Mouse (Mus musculus): ENCODE measurements at regions not wholly inside any gene's neighbourhood (a gene's known extent, or its start where the extent isn't known, plus 50 kb on each side); places are given as distances from the start of the nearest gene placed in this dataset.

DNA sequence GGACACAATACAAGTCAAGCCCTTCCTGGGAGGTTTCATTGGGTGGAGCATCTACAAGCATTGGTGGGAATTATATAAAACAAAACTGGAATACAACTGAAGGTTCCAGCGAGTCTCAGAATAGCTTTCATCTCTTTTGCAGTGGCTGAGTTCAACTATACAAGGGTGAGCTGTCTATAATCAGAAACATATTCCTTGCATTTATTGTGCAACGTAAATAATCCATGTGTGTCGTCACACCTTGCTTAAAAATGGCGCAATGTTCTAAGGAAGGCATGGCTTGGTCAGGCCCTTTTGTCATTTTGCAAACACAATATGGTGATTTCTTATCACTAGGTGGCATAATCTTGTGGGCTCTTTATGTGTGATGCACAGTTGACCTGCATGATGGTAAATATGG, 320.8 kb upstream of the Sox11 start:
- H3K4me3 ChIP-seq (ENCODE audit: low read depth, low read length), result no peak overlapping the region
- H3K9ac ChIP-seq (ENCODE audit: low read length), result no peak overlapping the region
- no peaks in the 10 kb centered on the region for H3K9me3 ChIP-seq (ENCODE audit: control insufficient read depth, low read length)
- DNase-seq (ENCODE audit: low spot score, missing footprints) (peak; percentile 69), ATAC-seq (ENCODE audit: low FRiP score) (no peak)
- no peaks in the 10 kb centered on the region for H3K27me3 ChIP-seq (ENCODE audit: control insufficient read depth, insufficient read depth, low read length)
- H3K27ac ChIP-seq (ENCODE audit: low read depth, low read length), result no peak overlapping the region
- H3K4me1 ChIP-seq (ENCODE audit: control insufficient read depth, insufficient read depth, low read length), result no peaks in the 10 kb centered on the region
- 92% methylated on average over 4 of the region's 4 CpGs for WGBS
- H3K36me3 ChIP-seq (ENCODE audit: control insufficient read depth, insufficient read depth, low read length), result no peaks in the 10 kb centered on the region
- no peak overlapping the region for H3K4me2 ChIP-seq

GRCm38 (mm10) chr12:27662723-27663122, 320.3 kb upstream of the Sox11 start:
- Histone ChIP-seq H3K9ac (ENCODE audit: low read length) (no peak overlapping the region), H3K9me3 (ENCODE audit: control insufficient read depth, low read length) (no peaks in the 10 kb centered on the region), H3K4me3 (ENCODE audit: low read depth, low read length) (no peak overlapping the region), H3K27ac (ENCODE audit: low read depth, low read length) (no peak overlapping the region), H3K4me1 (ENCODE audit: control insufficient read depth, insufficient read depth, low read length) (no peaks in the 10 kb centered on the region), H3K36me3 (ENCODE audit: control insufficient read depth, insufficient read depth, low read length) (no peaks in the 10 kb centered on the region), H3K4me2 (no peak overlapping the region), H3K27me3 (ENCODE audit: control insufficient read depth, insufficient read depth, low read length) (no peaks in the 10 kb centered on the region)
- peak; percentile 66 for DNase-seq (ENCODE audit: low spot score, missing footprints)
- no peak for ATAC-seq (ENCODE audit: low FRiP score)
- WGBS, result 90% methylated on average over 5 of the region's 5 CpGs

DNA sequence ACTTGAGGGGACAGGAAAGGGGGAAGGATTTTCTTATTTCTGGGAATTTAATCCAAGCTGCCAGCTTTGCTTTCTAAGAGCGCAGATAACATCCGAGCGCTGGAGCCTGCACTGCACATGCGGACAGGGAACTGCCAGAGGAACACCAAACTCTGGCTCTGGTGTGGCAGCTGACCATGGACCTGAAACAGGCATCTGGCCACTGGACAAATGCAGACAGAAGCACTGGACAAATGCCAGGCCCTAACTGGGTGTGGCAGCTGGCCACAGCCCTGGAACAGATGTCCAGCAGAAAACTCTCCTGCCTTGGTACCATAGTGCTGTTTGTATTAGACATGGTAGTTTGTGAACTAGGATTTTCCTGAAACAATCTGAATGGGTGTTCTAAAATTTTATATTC, 315.2 kb upstream of the Sox11 start:
- no peak overlapping the region for H3K4me3 ChIP-seq (ENCODE audit: low read depth, low read length)
- no peaks in the 10 kb centered on the region for H3K27me3 ChIP-seq (ENCODE audit: control insufficient read depth, insufficient read depth, low read length)
- H3K4me2 ChIP-seq, result no peak overlapping the region
- ATAC-seq (ENCODE audit: low FRiP score), result no peak
- H3K4me1 ChIP-seq (ENCODE audit: control insufficient read depth, insufficient read depth, low read length), result no peaks in the 10 kb centered on the region
- H3K36me3 ChIP-seq (ENCODE audit: control insufficient read depth, insufficient read depth, low read length), result no peaks in the 10 kb centered on the region
- DNase-seq (ENCODE audit: low spot score, missing footprints), result peak; percentile 12
- H3K9me3 ChIP-seq (ENCODE audit: control insufficient read depth, low read length), result no peaks in the 10 kb centered on the region
- no peak overlapping the region for H3K27ac ChIP-seq (ENCODE audit: low read depth, low read length)
- no peak overlapping the region for H3K9ac ChIP-seq (ENCODE audit: low read length)
- 86% methylated on average over 4 of the region's 4 CpGs for WGBS

DNA sequence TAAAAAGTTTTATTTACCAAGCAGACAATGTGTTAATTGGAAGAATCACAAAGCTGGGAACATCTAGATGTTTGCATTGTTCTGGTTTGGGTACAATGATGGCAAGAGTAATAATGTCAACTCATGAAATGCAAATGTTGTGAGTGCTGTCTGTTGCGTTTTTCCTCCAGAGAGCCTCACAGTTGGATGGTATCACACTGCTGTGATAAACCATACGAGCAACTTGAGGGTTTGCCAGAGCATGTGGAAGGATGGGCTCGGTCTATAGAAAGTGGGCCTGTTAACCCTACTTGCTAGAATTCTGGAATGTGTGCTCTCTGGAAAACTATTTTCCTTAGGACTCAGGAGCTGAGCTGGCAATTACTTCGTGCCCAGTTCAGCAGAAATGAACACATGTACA, 311.2 kb upstream of the Sox11 start:
- H3K27me3 ChIP-seq (ENCODE audit: control insufficient read depth, insufficient read depth, low read length), result no peaks in the 10 kb centered on the region
- DNase-seq (ENCODE audit: low spot score, missing footprints) (no peak), ATAC-seq (ENCODE audit: low FRiP score) (no peak)
- H3K4me3 ChIP-seq (ENCODE audit: low read depth, low read length), result no peak overlapping the region
- no peak overlapping the region for H3K9ac ChIP-seq (ENCODE audit: low read length)
- H3K4me2 ChIP-seq, result no peak overlapping the region
- no peaks in the 10 kb centered on the region for H3K4me1 ChIP-seq (ENCODE audit: control insufficient read depth, insufficient read depth, low read length)
- H3K27ac ChIP-seq (ENCODE audit: low read depth, low read length), result no peak overlapping the region
- no peaks in the 10 kb centered on the region for H3K36me3 ChIP-seq (ENCODE audit: control insufficient read depth, insufficient read depth, low read length)
- H3K9me3 ChIP-seq (ENCODE audit: control insufficient read depth, low read length), result no peaks in the 10 kb centered on the region
- 82% methylated on average over 4 of the region's 4 CpGs for WGBS

- 88% methylated on average over 4 of the region's 4 CpGs for WGBS
- Histone ChIP-seq H3K27me3 (ENCODE audit: control insufficient read depth, insufficient read depth, low read length) (no peaks in the 10 kb centered on the region), H3K9ac (ENCODE audit: low read length) (no peak overlapping the region), H3K4me1 (ENCODE audit: control insufficient read depth, insufficient read depth, low read length) (no peaks in the 10 kb centered on the region), H3K9me3 (ENCODE audit: control insufficient read depth, low read length) (no peaks in the 10 kb centered on the region), H3K4me3 (ENCODE audit: low read depth, low read length) (no peak overlapping the region), H3K27ac (ENCODE audit: low read depth, low read length) (no peak overlapping the region), H3K4me2 (no peak overlapping the region), H3K36me3 (ENCODE audit: control insufficient read depth, insufficient read depth, low read length) (no peaks in the 10 kb centered on the region)
- ATAC-seq (ENCODE audit: low FRiP score) (no peak), DNase-seq (ENCODE audit: low spot score, missing footprints) (no peak)
Observed at GRCm38 (mm10) chr12:27648602-27649001, 306.2 kb upstream of the Sox11 start.

DNA sequence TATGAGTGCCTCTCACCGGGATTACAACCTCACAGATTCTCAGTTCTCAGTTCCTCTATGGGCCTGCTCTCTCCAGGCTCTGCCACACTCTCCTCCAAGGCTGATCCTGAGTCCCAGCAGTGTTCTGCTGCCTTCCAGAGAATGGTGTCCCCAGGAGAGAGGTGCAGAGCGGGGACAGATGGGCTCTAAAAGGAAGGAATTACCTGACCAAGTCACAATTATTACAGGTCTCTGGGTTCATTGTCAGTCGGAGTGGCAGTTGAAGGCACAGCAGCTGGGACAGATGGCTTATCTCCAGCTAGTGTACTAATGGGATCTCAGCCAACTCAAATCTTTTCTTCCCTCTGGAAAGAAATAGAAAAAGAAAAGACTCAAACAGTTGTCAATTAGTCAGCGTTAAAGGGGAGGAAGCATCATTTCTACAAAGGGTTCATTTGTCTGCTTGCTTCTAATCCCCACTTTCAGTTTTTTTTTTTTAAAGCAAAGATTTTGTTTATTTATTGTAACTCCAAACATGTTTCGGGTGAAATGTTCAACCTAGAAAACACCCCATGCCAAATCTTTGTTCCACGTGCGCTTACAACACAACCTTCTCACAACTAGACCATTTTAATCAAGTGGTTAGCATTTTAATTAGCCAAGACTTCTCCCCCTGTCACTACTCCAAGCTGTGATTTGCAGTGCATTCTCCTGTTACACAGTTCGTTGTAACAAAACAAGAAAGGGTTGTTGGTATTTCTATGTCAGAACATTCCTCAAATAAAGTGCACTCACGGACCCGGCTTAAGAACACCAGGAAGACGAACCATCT, 304.3 kb upstream of the Sox11 start:
- H3K4me2 ChIP-seq, result no peak overlapping the region
- WGBS, result 70% methylated on average over 11 of the region's 11 CpGs
- no peaks in the 10 kb centered on the region for H3K9me3 ChIP-seq (ENCODE audit: control insufficient read depth, low read length)
- no peaks in the 10 kb centered on the region for H3K36me3 ChIP-seq (ENCODE audit: control insufficient read depth, insufficient read depth, low read length)
- no peak overlapping the region for H3K9ac ChIP-seq (ENCODE audit: low read length)
- ATAC-seq (ENCODE audit: low FRiP score), result peak; percentile 27; the same call in 1 of the 2 replicates
- peak; percentile 78 for DNase-seq (ENCODE audit: low spot score, missing footprints)
- H3K4me1 ChIP-seq (ENCODE audit: control insufficient read depth, insufficient read depth, low read length), result no peaks in the 10 kb centered on the region
- H3K27ac ChIP-seq (ENCODE audit: low read depth, low read length), result no peak overlapping the region
- no peaks in the 10 kb centered on the region for H3K27me3 ChIP-seq (ENCODE audit: control insufficient read depth, insufficient read depth, low read length)
- no peak overlapping the region for H3K4me3 ChIP-seq (ENCODE audit: low read depth, low read length)

GRCm38 (mm10) chr12:27619616-27620015, 277.2 kb upstream of the Sox11 start:
- Histone ChIP-seq H3K9ac (ENCODE audit: low read length) (no peak overlapping the region), H3K27ac (ENCODE audit: low read depth, low read length) (no peak overlapping the region), H3K9me3 (ENCODE audit: control insufficient read depth, low read length) (no peaks in the 10 kb centered on the region), H3K36me3 (ENCODE audit: control insufficient read depth, insufficient read depth, low read length) (no peaks in the 10 kb centered on the region), H3K4me3 (ENCODE audit: low read depth, low read length) (no peak overlapping the region), H3K4me1 (ENCODE audit: control insufficient read depth, insufficient read depth, low read length) (no peaks in the 10 kb centered on the region), H3K27me3 (ENCODE audit: control insufficient read depth, insufficient read depth, low read length) (no peaks in the 10 kb centered on the region), H3K4me2 (no peak overlapping the region)
- 92% methylated on average over 5 of the region's 5 CpGs for WGBS
- no peak for ATAC-seq (ENCODE audit: low FRiP score)
- peak; percentile 75 for DNase-seq (ENCODE audit: low spot score, missing footprints)

GRCm38 (mm10) chr12:27604061-27604679, 261.8 kb upstream of the Sox11 start:
- ATAC-seq (ENCODE audit: low FRiP score), result no peak
- DNase-seq (ENCODE audit: low spot score, missing footprints), result peak; percentile 35
- WGBS, result 88% methylated on average over 1 of the region's 1 CpGs
- Histone ChIP-seq H3K27ac (ENCODE audit: low read depth, low read length) (no peak overlapping the region), H3K27me3 (ENCODE audit: control insufficient read depth, insufficient read depth, low read length) (no peaks in the 10 kb centered on the region), H3K4me1 (ENCODE audit: control insufficient read depth, insufficient read depth, low read length) (no peaks in the 10 kb centered on the region), H3K36me3 (ENCODE audit: control insufficient read depth, insufficient read depth, low read length) (no peaks in the 10 kb centered on the region), H3K4me2 (no peak overlapping the region), H3K9me3 (ENCODE audit: control insufficient read depth, low read length) (no peaks in the 10 kb centered on the region), H3K4me3 (ENCODE audit: low read depth, low read length) (no peak overlapping the region), H3K9ac (ENCODE audit: low read length) (no peak overlapping the region)

GRCm38 (mm10) chr12:27599149-27599548, 256.8 kb upstream of the Sox11 start:
- ATAC-seq (ENCODE audit: low FRiP score), result peak; percentile 65; the same call in 1 of the 2 replicates

More at GRCm38 (mm10) chr12:27599149-27599548, 256.8 kb upstream of the Sox11 start:
- Histone ChIP-seq H3K27me3 (ENCODE audit: control insufficient read depth, insufficient read depth, low read length) (no peaks in the 10 kb centered on the region), H3K9ac (ENCODE audit: low read length) (no peak overlapping the region), H3K27ac (ENCODE audit: low read depth, low read length) (no peak overlapping the region), H3K36me3 (ENCODE audit: control insufficient read depth, insufficient read depth, low read length) (no peaks in the 10 kb centered on the region), H3K9me3 (ENCODE audit: control insufficient read depth, low read length) (no peaks in the 10 kb centered on the region), H3K4me3 (ENCODE audit: low read depth, low read length) (no peak overlapping the region), H3K4me1 (ENCODE audit: control insufficient read depth, insufficient read depth, low read length) (peaks cover 2% of the 10 kb centered on the region; the same call in 1 of the 2 replicates), H3K4me2 (no peak overlapping the region)
- WGBS, result 34% methylated on average over 8 of the region's 8 CpGs
- peak; percentile 94 for DNase-seq (ENCODE audit: low spot score, missing footprints)
